Mouse (Mus musculus) megakaryocyte-erythroid progenitor cell, adult 5-6 weeks (primary cell): ENCODE measurements around the gene Disp1. TPM values are rescaled to one million over a fixed set of nuclear protein-coding genes. Genes with fewer than 3 reads are reported as not detected.

Experiments
- ATAC-seq: replicated peaks from 2 replicates; pipeline ENCODE4 v1.8.0; 2016; ENCODE audit warnings: mild to moderate bottlenecking, inconsistent platforms; ENCODE audit not compliant: severe bottlenecking, poor library complexity, low FRiP score, low TSS enrichment
- total RNA-seq, 2 experiments: library from RNA; stranded (forward) in 1 of 2; stranded (reverse) in 1 of 2; fragments of 200-1000, 215-1000 nt in 1 of 2; fragments of >200 nt in 1 of 2; fragmentation: Nextera tagmentation in 1 of 2; gene quantifications; 2 replicates each; pipeline ENCODE4 v1.2.3; 2014 to 2017

The Disp1 gene
- total RNA-seq, 2 experiments from 2014 or later, result 3.2 to 10.7 TPM

- no peak for ATAC-seq
Observed at GRCm38 (mm10) chr1:183055608-183056288, 165.6 kb downstream of the Disp1 start.

GRCm38 (mm10) chr1:183052663-183053062 is 168.7 kb downstream of the Disp1 start:
- ATAC-seq, result no peak

GRCm38 (mm10) chr1:183049295-183049694 is 172.0 kb downstream of the Disp1 start:
- no peak for ATAC-seq

- no peak for ATAC-seq
Observed at GRCm38 (mm10) chr1:183047913-183048523, 173.3 kb downstream of the Disp1 start.

- ATAC-seq, result no peak
Observed at GRCm38 (mm10) chr1:183047191-183047912, 174.0 kb downstream of the Disp1 start.

GRCm38 (mm10) chr1:183046081-183046480 is 175.2 kb downstream of the Disp1 start:
- ATAC-seq, result no peak

- ATAC-seq, result no peak
Observed at GRCm38 (mm10) chr1:183043161-183043812, 178.0 kb downstream of the Disp1 start.

GRCm38 (mm10) chr1:183041703-183042102 is 179.6 kb downstream of the Disp1 start:
- ATAC-seq, result no peak

- ATAC-seq, result 0 out of 2 replicates have a peak, but pooled peaks have one; percentile 8
Observed at GRCm38 (mm10) chr1:183040847-183041382, 180.4 kb downstream of the Disp1 start.

- ATAC-seq, result no peak
Observed at GRCm38 (mm10) chr1:183039881-183040708, 181.2 kb downstream of the Disp1 start.

- ATAC-seq, result no peak
Observed at GRCm38 (mm10) chr1:183039404-183039803, 181.9 kb downstream of the Disp1 start.

Other genes with a start within 250 kb of the Disp1 start
- gene Aida, start 75.1 kb upstream of the Disp1 start, total RNA-seq (2014; fragmentation: Nextera tagmentation), result 37.6 and 47.9 TPM in 2 replicates
- gene Aida, start 75.1 kb upstream of the Disp1 start, total RNA-seq (2017), result 76.2 and 88.4 TPM in 2 replicates
- gene Brox, start 75.7 kb upstream of the Disp1 start, total RNA-seq (2014; fragmentation: Nextera tagmentation), result 26.4 and 37.9 TPM in 2 replicates
- 35.6 and 40.7 TPM in 2 replicates for gene Brox, start 75.7 kb upstream of the Disp1 start, total RNA-seq (2017)
- 43.2 and 49.3 TPM in 2 replicates for gene Mia3, start 148.0 kb upstream of the Disp1 start, total RNA-seq (2014; fragmentation: Nextera tagmentation)
- 34.0 and 49.9 TPM in 2 replicates for gene Mia3, start 148.0 kb upstream of the Disp1 start, total RNA-seq (2017)
- gene Taf1a, start 167.5 kb upstream of the Disp1 start, total RNA-seq (2014; fragmentation: Nextera tagmentation), result 17.1 and 21.7 TPM in 2 replicates
- 12.3 and 15.5 TPM in 2 replicates for gene Taf1a, start 167.5 kb upstream of the Disp1 start, total RNA-seq (2017)
- gene Hhipl2, start 196.7 kb upstream of the Disp1 start, total RNA-seq (2014; fragmentation: Nextera tagmentation), result not detected in 2 replicates
- gene Hhipl2, start 196.7 kb upstream of the Disp1 start, total RNA-seq (2017), result 0.57 TPM in 1 of 2 replicates, not detected in the other